Mouse (Mus musculus): Measurements from ENCODE around the gene Pld4. TPM values are rescaled to one million over a fixed set of nuclear protein-coding genes. Genes with fewer than 3 reads are reported as not detected.

The Pld4 gene
- total and polyA plus RNA-seq, 3 experiments = 112 to 226 (median 149) TPM

- no peak for TF ChIP-seq RCOR1 (conservative IDR thresholded peaks at IDR 0.05; ENCODE audit: low read depth, low read length)
- no peak for TF ChIP-seq BHLHE40 (IDR thresholded peaks at IDR 0.05; ENCODE audit: low read depth, low read length)
- no peak for TF ChIP-seq SMC3 (IDR thresholded peaks at IDR 0.05; ENCODE audit: low read depth, low read length)
- TF ChIP-seq USF1 (IDR thresholded peaks at IDR 0.05; ENCODE audit: low read depth, low read length) = no peak
- no peak for TF ChIP-seq NRF1 (IDR thresholded peaks at IDR 0.05; ENCODE audit: low read depth, low read length)
- no peak for TF ChIP-seq JUN (IDR thresholded peaks at IDR 0.05; ENCODE audit: insufficient read depth, low read depth, low read length)
- TF ChIP-seq EP300 (IDR thresholded peaks at IDR 0.05; ENCODE audit: low read length) = no peak
- TF ChIP-seq E2F4 (IDR thresholded peaks at IDR 0.05; ENCODE audit: insufficient replicate concordance, low read depth, low read length) = no peak
- TF ChIP-seq USF2 (conservative IDR thresholded peaks at IDR 0.05; ENCODE audit: low read depth, low read length) = no peak
- TF ChIP-seq ZC3H11A (IDR thresholded peaks at IDR 0.05; ENCODE audit: low read depth, low read length) = no peak
- no peak for TF ChIP-seq KAT2A (IDR thresholded peaks at IDR 0.05; ENCODE audit: insufficient replicate concordance, low read length)
- TF ChIP-seq CHD1 (IDR thresholded peaks at IDR 0.05; ENCODE audit: low read depth, low read length) = no peak
- no peak for TF ChIP-seq SIN3A (IDR thresholded peaks at IDR 0.05; ENCODE audit: low read length)
- no peak for TF ChIP-seq ETS1 (conservative IDR thresholded peaks at IDR 0.05; ENCODE audit: low read depth, low read length)
- TF ChIP-seq PAX5 (IDR thresholded peaks at IDR 0.05; ENCODE audit: low read length) = no peak
- no peak for TF ChIP-seq ZNF384 (IDR thresholded peaks at IDR 0.05; ENCODE audit: low read depth, low read length)
- TF ChIP-seq ELF1 (IDR thresholded peaks at IDR 0.05; ENCODE audit: low read depth, low read length) = no peak
- dilution Hi-C loops (cut with MboI; ENCODE audit: extremely low pct_ligation_motif_present, extremely low pct_unique_long_range_greater_than_20kb, low sequenced_read_pairs) (no loop called here), in situ Hi-C loops (cut with MboI; ENCODE audit: low pct_ligation_motif_present, low pct_unique_long_range_greater_than_20kb, low sequenced_read_pairs) (no loop called here)
- no peaks in the 10 kb centered on the region for H3K9me3 ChIP-seq (replicated peaks; ENCODE audit: low read length)
- no peaks in the 10 kb centered on the region for H3K79me2 ChIP-seq (replicated peaks; ENCODE audit: control insufficient read depth, extremely low read depth, insufficient read depth, poor library complexity, severe bottlenecking)
- no peak for DNase-seq (ENCODE audit: extremely low read depth)
- H3K4me2 ChIP-seq (ENCODE audit: insufficient read depth, low read depth, poor library complexity, severe bottlenecking) = no peak overlapping the region
- H3K4me1 ChIP-seq (ENCODE audit: control insufficient read depth in 1 of 2, insufficient read depth in 2 of 2) = peaks cover 22 to 41% of the 10 kb centered on the region in 2 experiments
- no peak overlapping the region for H3K9ac ChIP-seq (ENCODE audit: insufficient read depth, low read depth)
- H3K27ac ChIP-seq (ENCODE audit: insufficient read depth, low read depth) = no peak overlapping the region
- H3K27me3 ChIP-seq (replicated peaks) = peaks cover 7% of the 10 kb centered on the region
- no peak overlapping the region for H3K4me3 ChIP-seq (replicated peaks in 1 of 3; ENCODE audit: low read depth in 2 of 3, low read length in 2 of 3, poor library complexity in 1 of 3)
- H3K36me3 ChIP-seq (replicated peaks in 1 of 2; ENCODE audit: control insufficient read depth in 1 of 2, insufficient read depth in 1 of 2, low read length in 1 of 2) = no peaks in the 10 kb centered on the region
These were observed 43.6 kb downstream of the Pld4 start for GRCm38 (mm10) chr12:112804046-112804445.

GRCm38 (mm10) chr12:112806044-112806443 is 45.6 kb downstream of the Pld4 start:
- dilution Hi-C loops (cut with MboI; ENCODE audit: extremely low pct_ligation_motif_present, extremely low pct_unique_long_range_greater_than_20kb, low sequenced_read_pairs) (no loop called here), in situ Hi-C loops (cut with MboI; ENCODE audit: low pct_ligation_motif_present, low pct_unique_long_range_greater_than_20kb, low sequenced_read_pairs) (no loop called here)
- no peak overlapping the region for H3K4me3 ChIP-seq (replicated peaks in 1 of 3; ENCODE audit: low read depth in 2 of 3, low read length in 2 of 3, poor library complexity in 1 of 3)
- H3K4me2 ChIP-seq (ENCODE audit: insufficient read depth, low read depth, poor library complexity, severe bottlenecking) = no peak overlapping the region
- TF ChIP-seq USF2 (conservative IDR thresholded peaks at IDR 0.05; ENCODE audit: low read depth, low read length) (no peak), EP300 (IDR thresholded peaks at IDR 0.05; ENCODE audit: low read length) (no peak), MAFK (IDR thresholded peaks at IDR 0.05; ENCODE audit: insufficient replicate concordance, low read length) (no peak), ELF1 (IDR thresholded peaks at IDR 0.05; ENCODE audit: low read depth, low read length) (no peak), JUND (conservative IDR thresholded peaks at IDR 0.05; ENCODE audit: low read depth, low read length) (no peak), TCF12 (IDR thresholded peaks at IDR 0.05; ENCODE audit: low read depth, low read length) (no peak), CHD2 (IDR thresholded peaks at IDR 0.05; ENCODE audit: low read length) (no peak), TBP (conservative IDR thresholded peaks at IDR 0.05; ENCODE audit: low read depth, low read length) (no peak), JUN (IDR thresholded peaks at IDR 0.05; ENCODE audit: insufficient read depth, low read depth, low read length) (no peak)
- H3K9ac ChIP-seq (ENCODE audit: insufficient read depth, low read depth) = no peak overlapping the region
- H3K27me3 ChIP-seq (replicated peaks) = peaks cover 10% of the 10 kb centered on the region
- H3K9me3 ChIP-seq (replicated peaks; ENCODE audit: low read length) = no peaks in the 10 kb centered on the region
- H3K36me3 ChIP-seq (replicated peaks in 1 of 2; ENCODE audit: control insufficient read depth in 1 of 2, insufficient read depth in 1 of 2, low read length in 1 of 2) = peaks cover 0 to 1% of the 10 kb centered on the region in 2 experiments
- H3K27ac ChIP-seq (ENCODE audit: insufficient read depth, low read depth) = no peak overlapping the region
- no peak for DNase-seq (ENCODE audit: extremely low read depth)
- H3K4me1 ChIP-seq (ENCODE audit: control insufficient read depth in 1 of 2, insufficient read depth in 2 of 2) = peaks cover 7 to 29% of the 10 kb centered on the region in 2 experiments; a peak in 3 of 4 replicates
- H3K79me2 ChIP-seq (replicated peaks; ENCODE audit: control insufficient read depth, extremely low read depth, insufficient read depth, poor library complexity, severe bottlenecking) = no peaks in the 10 kb centered on the region
